Mouse (Mus musculus): Measurements from ENCODE around the gene Isca2.

DNA sequence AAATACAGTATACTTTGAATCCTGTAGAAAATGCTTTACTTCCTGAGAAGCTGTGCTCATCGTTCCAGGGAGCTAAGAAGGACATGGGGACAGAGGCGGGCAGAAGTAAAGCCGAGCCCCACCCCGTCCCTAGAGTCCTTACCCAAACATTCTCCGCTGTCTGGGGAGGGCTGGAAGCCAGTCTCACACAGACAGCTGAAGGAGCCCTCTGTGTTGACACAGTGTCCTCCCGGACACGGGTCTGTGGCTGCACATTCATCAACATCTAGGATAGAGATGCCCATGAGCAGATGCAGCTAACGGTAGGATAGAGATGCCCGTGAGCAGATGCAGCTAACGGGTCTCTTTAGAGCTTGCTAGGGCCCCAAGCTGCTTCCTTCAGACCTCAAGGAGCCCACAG lies 17.8 kb downstream of the Isca2 start:
- TF ChIP-seq CTCF (conservative IDR thresholded peaks at IDR 0.05; ENCODE audit: low read length) (no peak), POU5F1 (IDR thresholded peaks at IDR 0.05; ENCODE audit: borderline replicate concordance, low read length) (no peak)

Measured in E14TG2a.4 (cell line).